Mouse (Mus musculus): ENCODE measurements around the gene Thsd7b. TPM values are rescaled to one million over a fixed set of nuclear protein-coding genes. Genes with fewer than 3 reads are reported as not detected.

Gene Thsd7b
- polyA plus RNA-seq, 1 experiment = 0.11 TPM

DNA sequence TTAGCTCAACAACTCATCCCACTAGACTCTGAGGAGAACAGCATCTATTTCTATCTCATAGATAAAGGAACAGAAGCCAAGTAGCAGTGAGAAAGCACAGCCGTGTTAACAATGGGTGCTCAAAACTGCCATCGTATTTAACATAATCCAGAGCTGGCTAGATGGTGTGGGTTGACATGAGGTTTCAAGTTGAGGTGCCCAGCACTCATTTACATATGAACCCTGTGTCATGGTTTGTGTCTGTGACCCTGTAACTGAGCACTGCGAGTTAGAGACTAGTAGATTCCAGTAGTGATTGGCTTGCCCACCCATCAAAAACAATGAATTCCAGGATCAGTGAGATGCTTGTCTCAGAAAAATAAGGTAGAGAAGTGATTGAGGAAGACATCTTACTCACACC is 270.1 kb downstream of the Thsd7b start:
- H3K4me3 ChIP-seq (ENCODE audit: insufficient read depth, low read depth, low read length) = no peak overlapping the region
- WGBS = 80% methylated on average over 3 of the region's 3 CpGs

GRCm38 (mm10) chr1:129558054-129558453 is 285.0 kb downstream of the Thsd7b start:
- no peak for DNase-seq
- no peak overlapping the region for H3K4me3 ChIP-seq (ENCODE audit: insufficient read depth, low read depth, low read length)
- no peaks in the 10 kb centered on the region for H3K36me3 ChIP-seq (ENCODE audit: control insufficient read depth, insufficient read depth, low read length)
- no peak overlapping the region for H3K27ac ChIP-seq (ENCODE audit: insufficient read depth, low read depth, low read length)
- no peaks in the 10 kb centered on the region for H3K4me1 ChIP-seq (ENCODE audit: control insufficient read depth, insufficient read depth, low read length)
- WGBS = 71% methylated on average over 4 of the region's 4 CpGs
- no peak for TF ChIP-seq CTCF (conservative IDR thresholded peaks at IDR 0.05; ENCODE audit: insufficient read depth, insufficient read length, low read depth, low read length)
- no peak for TF ChIP-seq POLR2A (IDR thresholded peaks at IDR 0.05; ENCODE audit: low read depth, low read length)
- H3K27me3 ChIP-seq (replicated peaks; ENCODE audit: control insufficient read depth, insufficient read depth, low read length) = no peaks in the 10 kb centered on the region

More for the DNA sequence above, 270.1 kb downstream of the Thsd7b start:
- TF ChIP-seq CTCF (conservative IDR thresholded peaks at IDR 0.05; ENCODE audit: insufficient read depth, insufficient read length, low read depth, low read length) (no peak), POLR2A (IDR thresholded peaks at IDR 0.05; ENCODE audit: low read depth, low read length) (no peak)
- Histone ChIP-seq H3K27ac (ENCODE audit: insufficient read depth, low read depth, low read length) (no peak overlapping the region), H3K4me1 (ENCODE audit: control insufficient read depth, insufficient read depth, low read length) (no peaks in the 10 kb centered on the region), H3K27me3 (replicated peaks; ENCODE audit: control insufficient read depth, insufficient read depth, low read length) (no peaks in the 10 kb centered on the region), H3K36me3 (ENCODE audit: control insufficient read depth, insufficient read depth, low read length) (no peaks in the 10 kb centered on the region)
- no peak for DNase-seq

DNA sequence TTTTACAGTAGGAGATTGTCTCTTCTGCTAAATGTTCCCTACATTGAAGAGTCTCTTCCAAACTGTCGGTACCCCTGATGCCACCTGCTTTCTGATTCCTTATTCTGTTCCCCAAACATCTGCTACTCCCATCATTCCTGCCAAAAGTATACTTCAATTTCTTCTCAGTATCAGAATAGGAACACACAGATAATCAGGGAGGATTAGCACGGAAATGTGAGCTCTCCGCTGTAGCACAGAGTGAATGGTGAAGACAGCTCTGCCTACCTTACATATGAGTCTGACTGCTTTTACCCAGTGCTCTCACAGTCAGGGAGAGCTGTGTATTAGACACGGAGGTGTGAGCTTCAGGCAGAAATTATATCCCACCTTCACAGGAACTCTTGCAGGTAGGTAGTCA is 286.0 kb downstream of the Thsd7b start:
- TF ChIP-seq POLR2A (IDR thresholded peaks at IDR 0.05; ENCODE audit: low read depth, low read length) = no peak
- TF ChIP-seq CTCF (conservative IDR thresholded peaks at IDR 0.05; ENCODE audit: insufficient read depth, insufficient read length, low read depth, low read length) = no peak
- WGBS = 70% methylated on average over 4 of the region's 4 CpGs
- no peak overlapping the region for H3K27ac ChIP-seq (ENCODE audit: insufficient read depth, low read depth, low read length)
- no peak for DNase-seq
- H3K36me3 ChIP-seq (ENCODE audit: control insufficient read depth, insufficient read depth, low read length) = no peaks in the 10 kb centered on the region
- no peak overlapping the region for H3K4me3 ChIP-seq (ENCODE audit: insufficient read depth, low read depth, low read length)
- no peaks in the 10 kb centered on the region for H3K4me1 ChIP-seq (ENCODE audit: control insufficient read depth, insufficient read depth, low read length)
- H3K27me3 ChIP-seq (replicated peaks; ENCODE audit: control insufficient read depth, insufficient read depth, low read length) = no peaks in the 10 kb centered on the region

DNA sequence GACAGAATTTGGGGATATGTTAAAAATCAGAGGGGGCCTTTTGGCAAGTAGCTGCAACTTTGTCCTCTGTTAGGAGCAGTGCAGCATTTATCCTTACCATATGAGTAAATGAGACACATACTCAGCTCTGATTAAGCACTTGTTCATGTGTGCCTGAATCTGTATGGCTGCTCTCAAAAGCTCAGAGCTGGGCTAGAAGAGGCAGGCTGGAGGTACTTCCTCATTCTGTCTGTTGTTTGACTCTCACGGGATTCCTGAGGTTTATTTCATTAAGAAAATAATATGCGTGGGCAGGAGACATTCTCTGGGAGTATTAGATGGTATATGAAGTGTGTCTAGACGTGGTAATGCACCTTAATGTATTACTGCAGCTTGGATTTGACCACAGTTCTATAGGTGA is 286.7 kb downstream of the Thsd7b start:
- Histone ChIP-seq H3K4me1 (ENCODE audit: control insufficient read depth, insufficient read depth, low read length) (no peaks in the 10 kb centered on the region), H3K27me3 (replicated peaks; ENCODE audit: control insufficient read depth, insufficient read depth, low read length) (no peaks in the 10 kb centered on the region), H3K27ac (ENCODE audit: insufficient read depth, low read depth, low read length) (no peak overlapping the region), H3K4me3 (ENCODE audit: insufficient read depth, low read depth, low read length) (no peak overlapping the region), H3K36me3 (ENCODE audit: control insufficient read depth, insufficient read depth, low read length) (no peaks in the 10 kb centered on the region)
- TF ChIP-seq POLR2A (IDR thresholded peaks at IDR 0.05; ENCODE audit: low read depth, low read length) = no peak
- no peak for TF ChIP-seq CTCF (conservative IDR thresholded peaks at IDR 0.05; ENCODE audit: insufficient read depth, insufficient read length, low read depth, low read length)
- DNase-seq = no peak
- WGBS = 49% methylated on average over 3 of the region's 3 CpGs

- no peaks in the 10 kb centered on the region for H3K4me1 ChIP-seq (ENCODE audit: control insufficient read depth, insufficient read depth, low read length)
- H3K27ac ChIP-seq (ENCODE audit: insufficient read depth, low read depth, low read length) = no peak overlapping the region
- no peaks in the 10 kb centered on the region for H3K27me3 ChIP-seq (replicated peaks; ENCODE audit: control insufficient read depth, insufficient read depth, low read length)
- no peak for DNase-seq
- no peaks in the 10 kb centered on the region for H3K36me3 ChIP-seq (ENCODE audit: control insufficient read depth, insufficient read depth, low read length)
- TF ChIP-seq CTCF (conservative IDR thresholded peaks at IDR 0.05; ENCODE audit: insufficient read depth, insufficient read length, low read depth, low read length) (no peak), POLR2A (IDR thresholded peaks at IDR 0.05; ENCODE audit: low read depth, low read length) (no peak)
- no peak overlapping the region for H3K4me3 ChIP-seq (ENCODE audit: insufficient read depth, low read depth, low read length)
- 43% methylated on average over 1 of the region's 1 CpGs for WGBS
Measured at GRCm38 (mm10) chr1:129562707-129563106, 289.6 kb downstream of the Thsd7b start.

DNA sequence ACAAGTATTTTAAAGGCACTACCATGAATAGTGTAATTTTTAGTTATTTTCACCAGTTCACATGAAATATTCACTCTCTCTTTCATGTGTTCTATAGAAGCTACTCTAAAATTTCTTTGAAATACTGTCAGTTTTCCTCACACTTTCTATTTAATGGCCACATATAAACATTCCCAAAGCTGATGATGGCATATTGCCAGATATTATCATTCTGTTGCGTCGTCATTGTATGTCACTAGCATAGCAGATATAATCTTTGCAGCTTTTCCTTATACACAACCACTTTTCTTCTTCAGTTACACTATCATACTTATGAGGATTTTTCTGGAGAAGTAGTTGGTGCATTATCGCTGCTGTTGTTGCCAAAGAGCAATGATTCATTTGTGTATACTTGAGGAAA is 297.4 kb downstream of the Thsd7b start:
- Histone ChIP-seq H3K27me3 (replicated peaks; ENCODE audit: control insufficient read depth, insufficient read depth, low read length) (no peaks in the 10 kb centered on the region), H3K36me3 (ENCODE audit: control insufficient read depth, insufficient read depth, low read length) (no peaks in the 10 kb centered on the region), H3K4me3 (ENCODE audit: insufficient read depth, low read depth, low read length) (no peak overlapping the region), H3K27ac (ENCODE audit: insufficient read depth, low read depth, low read length) (no peak overlapping the region), H3K4me1 (ENCODE audit: control insufficient read depth, insufficient read depth, low read length) (no peaks in the 10 kb centered on the region)
- no peak for DNase-seq
- WGBS = 77% methylated on average over 3 of the region's 3 CpGs
- TF ChIP-seq POLR2A (IDR thresholded peaks at IDR 0.05; ENCODE audit: low read depth, low read length) (no peak), CTCF (conservative IDR thresholded peaks at IDR 0.05; ENCODE audit: insufficient read depth, insufficient read length, low read depth, low read length) (no peak)

DNA sequence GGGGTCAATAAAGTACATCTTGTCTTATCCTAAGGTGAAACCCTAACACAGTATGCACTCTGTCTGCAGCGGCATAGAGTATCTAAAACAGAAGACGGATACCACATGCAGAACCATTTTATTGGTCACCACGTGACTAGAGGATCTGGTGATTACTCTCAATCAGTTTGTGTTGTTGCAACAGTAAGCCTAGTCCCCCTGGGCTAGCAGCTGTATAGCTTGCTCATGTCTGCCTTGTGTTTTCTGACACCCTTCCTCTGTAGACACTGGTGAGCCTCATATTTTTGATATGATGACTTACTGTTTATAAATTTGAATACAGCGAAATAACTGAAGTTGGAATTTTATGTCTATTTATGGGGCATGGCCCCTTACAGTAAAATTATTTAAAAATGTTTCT is 306.9 kb downstream of the Thsd7b start:
- Histone ChIP-seq H3K36me3 (ENCODE audit: control insufficient read depth, insufficient read depth, low read length) (no peaks in the 10 kb centered on the region), H3K4me3 (ENCODE audit: insufficient read depth, low read depth, low read length) (no peak overlapping the region), H3K27ac (ENCODE audit: insufficient read depth, low read depth, low read length) (no peak overlapping the region), H3K4me1 (ENCODE audit: control insufficient read depth, insufficient read depth, low read length) (no peaks in the 10 kb centered on the region), H3K27me3 (replicated peaks; ENCODE audit: control insufficient read depth, insufficient read depth, low read length) (no peaks in the 10 kb centered on the region)
- 83% methylated on average over 4 of the region's 4 CpGs for WGBS
- TF ChIP-seq CTCF (conservative IDR thresholded peaks at IDR 0.05; ENCODE audit: insufficient read depth, insufficient read length, low read depth, low read length) = no peak
- TF ChIP-seq POLR2A (IDR thresholded peaks at IDR 0.05; ENCODE audit: low read depth, low read length) = no peak
- DNase-seq = no peak

GRCm38 (mm10) chr1:129586635-129587034 is 313.5 kb downstream of the Thsd7b start:
- H3K27me3 ChIP-seq (replicated peaks; ENCODE audit: control insufficient read depth, insufficient read depth, low read length) = no peaks in the 10 kb centered on the region
- WGBS = 29% methylated on average over 6 of the region's 6 CpGs
- no peak for TF ChIP-seq CTCF (conservative IDR thresholded peaks at IDR 0.05; ENCODE audit: insufficient read depth, insufficient read length, low read depth, low read length)
- no peak for TF ChIP-seq POLR2A (IDR thresholded peaks at IDR 0.05; ENCODE audit: low read depth, low read length)

More at GRCm38 (mm10) chr1:129586635-129587034, 313.5 kb downstream of the Thsd7b start:
- Histone ChIP-seq H3K27ac (ENCODE audit: insufficient read depth, low read depth, low read length) (no peak overlapping the region), H3K4me3 (ENCODE audit: insufficient read depth, low read depth, low read length) (no peak overlapping the region), H3K4me1 (ENCODE audit: control insufficient read depth, insufficient read depth, low read length) (no peaks in the 10 kb centered on the region), H3K36me3 (ENCODE audit: control insufficient read depth, insufficient read depth, low read length) (no peaks in the 10 kb centered on the region)
- no peak for DNase-seq
